Mouse (Mus musculus) kidney, postnatal 0 days (tissue): ENCODE data around the gene Myo18b. TPM values are rescaled to one million over a fixed set of nuclear protein-coding genes. Genes with fewer than 3 reads are reported as not detected.
A peak's percentile ranks its signal among the peaks of the same experiment; 100 is the strongest.

Experiments used
- ATAC-seq: fragments of 200-750 bp; cut with Nextera tagmentation; replicated peaks from 2 replicates; pipeline ENCODE4 v1.8.0; 2017; ENCODE audit warnings: low read depth, moderate number of reproducible peaks, moderate TSS enrichment, moderate library complexity; ENCODE audit not compliant: low FRiP score
- DNase-seq: peaks from one replicate; pipeline ENCODE4 v3.0.0-alpha.2; 2016; ENCODE audit warnings: low spot score
- H3K27ac ChIP-seq: fragments of 300-500 bp; sonication (generic); 2 replicates; pipeline ENCODE4 v1.5.1; 2014; ENCODE audit warnings: mild to moderate bottlenecking
- H3K27me3 ChIP-seq: fragments of 300-500 bp; sonication (generic); 2 replicates; pipeline ENCODE4 v1.6.1; 2014; ENCODE audit warnings: low read length, mixed read lengths; ENCODE audit not compliant: insufficient read depth
- H3K36me3 ChIP-seq: fragments of 300-500 bp; sonication (generic); 2 replicates; pipeline ENCODE4 v1.6.1; 2014; ENCODE audit warnings: low read length, mixed read lengths; ENCODE audit not compliant: insufficient read depth
- H3K4me1 ChIP-seq: fragments of 300-500 bp; sonication (generic); replicated peaks from 2 replicates; pipeline ENCODE4 v1.6.1; 2014; ENCODE audit warnings: antibody characterized with exemption, low read length, mixed read lengths; ENCODE audit not compliant: insufficient read depth
- H3K4me2 ChIP-seq: fragments of 300-500 bp; sonication (generic); 2 replicates; pipeline ENCODE4 v1.6.1; 2014; ENCODE audit warnings: mild to moderate bottlenecking, low read length, moderate library complexity, mixed read lengths
- H3K4me3 ChIP-seq: fragments of 300-500 bp; sonication (generic); replicated peaks from 2 replicates; pipeline ENCODE4 v1.5.1; 2014; ENCODE audit warnings: low read depth, low read length
- H3K9ac ChIP-seq: fragments of 300-500 bp; sonication (generic); 2 replicates; pipeline ENCODE4 v1.6.1; 2014; ENCODE audit warnings: low read depth, low read length
- H3K9me3 ChIP-seq: fragments of 300-500 bp; sonication (generic); replicated peaks from 2 replicates; pipeline ENCODE4 v1.6.1; 2016; ENCODE audit warnings: low read length, inconsistent platforms, mixed read lengths
- CTCF ChIP-seq: IDR thresholded peaks from 2 replicates; pipeline ENCODE4 v1.5.1; 2016; ENCODE audit warnings: antibody characterized with exemption, low read depth, mild to moderate bottlenecking, moderate library complexity
- WGBS: fragments of 180-500 bp; shearing (Covaris S2); extraction: QIAGEN DNeasy Blood & Tissue Kit; methylation state at CpG from one replicate; pipeline ENCODE4 v1.1.7; 2014; 5-methylcytosine and 5-hydroxymethylcytosine counted together
- polyA plus RNA-seq: library from polyadenylated mRNA; unstranded; fragments of >200 nt; fragmentation: Nextera tagmentation; extraction: Ambion mirVana; gene quantifications from 2 replicates; pipeline ENCODE4 v1.2.1, GENCODE M21; 2015

Gene Myo18b
- polyA plus RNA-seq, 1 experiment from 2014 or later = 0.13 TPM

DNA sequence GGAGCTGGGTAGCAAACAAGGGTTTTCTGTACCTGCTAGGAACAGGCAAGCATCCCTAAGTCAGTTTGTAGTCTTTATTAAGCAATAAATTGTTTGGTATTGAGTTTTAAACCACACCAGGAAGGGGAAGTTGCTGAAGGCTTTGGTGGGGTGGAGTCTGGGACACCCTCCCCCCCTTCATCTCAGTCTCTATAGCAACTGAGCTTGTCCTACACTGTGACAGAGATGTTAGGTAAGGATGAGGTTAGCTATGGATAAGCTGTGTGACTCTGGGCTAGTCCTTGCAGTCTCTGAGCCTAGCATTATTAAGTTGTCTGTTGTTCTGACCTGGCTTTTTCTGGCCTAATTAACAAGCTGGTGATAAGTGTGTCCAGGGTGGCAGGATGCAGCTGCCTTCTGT is 254.4 kb downstream of the Myo18b start:
- H3K9ac ChIP-seq = no peak overlapping the region
- TF ChIP-seq CTCF = no peak
- DNase-seq = no peak
- ATAC-seq = no peak
- no peaks in the 10 kb centered on the region for H3K4me1 ChIP-seq
- H3K9me3 ChIP-seq = no peaks in the 10 kb centered on the region
- no peaks in the 10 kb centered on the region for H3K36me3 ChIP-seq
- H3K27ac ChIP-seq = no peak overlapping the region
- H3K4me2 ChIP-seq = no peak overlapping the region
- no peak overlapping the region for H3K4me3 ChIP-seq
- no peaks in the 10 kb centered on the region for H3K27me3 ChIP-seq

DNA sequence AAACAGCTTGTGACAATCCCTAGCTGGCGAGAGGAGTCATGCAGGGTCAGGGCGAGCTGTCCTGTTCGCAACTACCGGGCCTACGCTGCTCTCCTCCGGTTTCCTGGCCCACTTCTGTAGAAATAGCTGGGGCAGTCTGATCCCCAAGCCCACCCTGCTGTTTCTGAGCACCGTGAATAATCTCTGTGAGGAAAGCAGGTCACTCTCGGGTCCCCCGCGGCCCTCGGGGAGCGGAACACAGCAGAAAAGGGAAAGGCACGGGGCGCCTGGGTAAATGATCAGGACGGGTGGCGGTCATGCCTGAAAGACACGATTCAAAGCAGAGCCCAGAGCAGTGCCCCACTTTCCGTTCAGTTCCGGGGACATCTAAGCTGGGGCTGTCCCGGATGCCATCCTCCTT is 255.0 kb downstream of the Myo18b start:
- WGBS = 8% methylated on average over 20 of the region's 20 CpGs
- Histone ChIP-seq H3K9me3 (no peaks in the 10 kb centered on the region), H3K9ac (0 out of 2 replicates have a peak overlapping the region, but pooled peaks have one; percentile 13), H3K4me1 (no peaks in the 10 kb centered on the region), H3K4me2 (peak overlapping the region; percentile 43), H3K27me3 (no peaks in the 10 kb centered on the region), H3K27ac (no peak overlapping the region), H3K4me3 (no peak overlapping the region), H3K36me3 (no peaks in the 10 kb centered on the region)
- ATAC-seq (0 out of 2 replicates have a peak, but pooled peaks have one; percentile 14), DNase-seq (no peak)
- no peak for TF ChIP-seq CTCF

- no peak for TF ChIP-seq CTCF
- Histone ChIP-seq H3K4me1 (no peaks in the 10 kb centered on the region), H3K36me3 (no peaks in the 10 kb centered on the region), H3K9me3 (no peaks in the 10 kb centered on the region), H3K27ac (no peak overlapping the region), H3K4me3 (no peak overlapping the region), H3K27me3 (no peaks in the 10 kb centered on the region), H3K9ac (no peak overlapping the region), H3K4me2 (peak overlapping the region; percentile 43)
- DNase-seq (peak; percentile 47), ATAC-seq (peak; percentile 73; the same call in 1 of the 2 replicates)
- WGBS = 13% methylated on average over 13 of the region's 13 CpGs
These were observed 255.5 kb downstream of the Myo18b start for GRCm38 (mm10) chr5:112640651-112641050.

Other genes starting within 250 kb of the Myo18b start
- 4.4 and 5.4 TPM in 2 replicates for gene Grk3, start 119.4 kb upstream of the Myo18b start, polyA plus RNA-seq
- not detected in 2 replicates for gene Crybb2, start 173.8 kb upstream of the Myo18b start, polyA plus RNA-seq
- gene Crybb3, start 185.2 kb upstream of the Myo18b start, polyA plus RNA-seq = 0.71 and 1.1 TPM in 2 replicates